Mouse (Mus musculus) MEL (cell line): ENCODE data around the gene Dcaf5. TPM values are rescaled to one million over a fixed set of nuclear protein-coding genes. Genes with fewer than 3 reads are reported as not detected.
A peak's percentile ranks its signal among the peaks of the same experiment; 100 is the strongest.

Source experiments
- DNase-seq: peaks from one replicate; pipeline ENCODE4 v3.0.0; 2011; ENCODE audit warnings: low read depth, low spot score
- H3K27ac ChIP-seq: 2 replicates; pipeline ENCODE4 v1.5.1; 2012; ENCODE audit warnings: low read depth, mild to moderate bottlenecking, control low read depth, low read length, moderate library complexity; ENCODE audit not compliant: control insufficient read depth
- H3K27me3 ChIP-seq, 2 experiments: fragments of 150-350 bp in 1 of 2; sonication (generic) in 1 of 2; 2 replicates each; pipeline ENCODE4 v1.6.1; 2012; ENCODE audit warnings: low read length in 2 of 2, mild to moderate bottlenecking in 2 of 2, improper control_type of control experiment in 1 of 2, moderate library complexity in 1 of 2; ENCODE audit not compliant: insufficient read depth in 2 of 2, control insufficient read depth in 1 of 2
- H3K36me3 ChIP-seq, 2 experiments: 2 replicates each; pipeline ENCODE4 v1.6.1; 2012 to 2014; ENCODE audit warnings: low read length in 2 of 2, improper control_type of control experiment in 1 of 2, inconsistent platforms in 1 of 2, mild to moderate bottlenecking in 1 of 2; ENCODE audit not compliant: insufficient read depth in 2 of 2, control insufficient read depth in 1 of 2
- H3K4me1 ChIP-seq, 2 experiments: fragments of 150-350 bp in 1 of 2; sonication (generic) in 1 of 2; 2 replicates each; pipeline ENCODE4 v1.6.1; 2012; ENCODE audit warnings: low read length in 2 of 2, improper control_type of control experiment in 1 of 2, mild to moderate bottlenecking in 1 of 2; ENCODE audit not compliant: insufficient read depth in 2 of 2, control insufficient read depth in 1 of 2
- H3K4me3 ChIP-seq, 2 experiments: fragments of 150-350 bp in 1 of 2; sonication (generic) in 1 of 2; 2 replicates each; pipeline ENCODE4 v1.5.1; 2012; ENCODE audit warnings: low read depth in 2 of 2, low read length in 2 of 2, mild to moderate bottlenecking in 2 of 2, moderate library complexity in 2 of 2, control low read depth in 1 of 2, improper control_type of control experiment in 1 of 2; ENCODE audit not compliant: control insufficient read depth in 1 of 2, insufficient read depth in 1 of 2
- H3K79me2 ChIP-seq: 2 replicates; pipeline ENCODE4 v1.6.1; 2012; ENCODE audit warnings: mild to moderate bottlenecking, low read length, moderate library complexity; ENCODE audit not compliant: control insufficient read depth, poor library complexity, insufficient read depth
- H3K9ac ChIP-seq: 2 replicates; pipeline ENCODE4 v1.6.1; 2012; ENCODE audit warnings: low read depth, mild to moderate bottlenecking, control low read depth, low read length, moderate library complexity; ENCODE audit not compliant: control insufficient read depth, poor library complexity, severe bottlenecking
- H3K9me3 ChIP-seq: fragments of 150-350 bp; sonication (generic); replicated peaks from 2 replicates; pipeline ENCODE4 v1.6.1; 2012; ENCODE audit warnings: mild to moderate bottlenecking, low read length, improper control_type of control experiment, moderate library complexity; ENCODE audit not compliant: insufficient read depth
- BHLHE40 ChIP-seq: IDR thresholded peaks from 2 replicates; pipeline ENCODE4 v1.6.1; 2012; ENCODE audit warnings: low read depth, mild to moderate bottlenecking, inconsistent platforms, low read length, improper control_type of control experiment, borderline replicate concordance
- CHD2 ChIP-seq: IDR thresholded peaks from 2 replicates; pipeline ENCODE4 v1.6.1; 2011; ENCODE audit warnings: low read length, improper control_type of control experiment
- CTCF ChIP-seq, 3 experiments: IDR thresholded peaks in 2 of 3; conservative IDR thresholded peaks in 1 of 3; 2 replicates each; pipeline ENCODE4 v1.5.1; 2011 to 2012; ENCODE audit warnings: low read length in 3 of 3, low read depth in 2 of 3, mild to moderate bottlenecking in 2 of 3, improper control_type of control experiment in 1 of 3, inconsistent platforms in 1 of 3, mixed read lengths in 1 of 3, moderate library complexity in 1 of 3; ENCODE audit not compliant: control insufficient read depth in 1 of 3, insufficient read depth in 1 of 3, poor library complexity in 1 of 3, severe bottlenecking in 1 of 3
- EP300 ChIP-seq, 2 experiments: IDR thresholded peaks; 2 replicates each; pipeline ENCODE4 v1.6.1; 2011; ENCODE audit warnings: improper control_type of control experiment in 2 of 2, low read length in 2 of 2, low read depth in 1 of 2, mild to moderate bottlenecking in 1 of 2
- ETS1 ChIP-seq: IDR thresholded peaks from 2 replicates; pipeline ENCODE4 v1.6.1; 2012; ENCODE audit warnings: low read depth, mild to moderate bottlenecking, inconsistent platforms, low read length, improper control_type of control experiment, moderate library complexity
- GABPA ChIP-seq: IDR thresholded peaks from 2 replicates; pipeline ENCODE4 v1.6.1; 2012; ENCODE audit warnings: low read depth, mild to moderate bottlenecking, inconsistent platforms, low read length, improper control_type of control experiment, moderate library complexity
- GATA1 ChIP-seq: IDR thresholded peaks from 2 replicates; pipeline ENCODE4 v1.6.1; 2011; ENCODE audit warnings: low read depth, low read length, improper control_type of control experiment
- HCFC1 ChIP-seq: IDR thresholded peaks from 2 replicates; pipeline ENCODE4 v1.6.1; 2012; ENCODE audit warnings: low read depth, mild to moderate bottlenecking, inconsistent platforms, low read length, improper control_type of control experiment, moderate library complexity
- JUND ChIP-seq: IDR thresholded peaks from 2 replicates; pipeline ENCODE4 v1.6.1; 2011; ENCODE audit warnings: low read depth, mild to moderate bottlenecking, improper control_type of control experiment, low read length
- MAFK ChIP-seq: IDR thresholded peaks from 2 replicates; pipeline ENCODE4 v1.6.1; 2011; ENCODE audit warnings: low read depth, mild to moderate bottlenecking, low read length, improper control_type of control experiment, borderline replicate concordance
- MAX ChIP-seq: IDR thresholded peaks from 2 replicates; pipeline ENCODE4 v1.6.1; 2011; ENCODE audit warnings: low read length, improper control_type of control experiment
- MEF2A ChIP-seq: IDR thresholded peaks from 2 replicates; pipeline ENCODE4 v1.6.1; 2014; ENCODE audit warnings: low read depth, mild to moderate bottlenecking, inconsistent platforms, low read length, improper control_type of control experiment; ENCODE audit not compliant: poor library complexity, insufficient replicate concordance, severe bottlenecking; ENCODE audit errors: extremely low read depth
- MXI1 ChIP-seq: IDR thresholded peaks from 2 replicates; pipeline ENCODE4 v1.6.1; 2011; ENCODE audit warnings: mild to moderate bottlenecking, low read depth, low read length, improper control_type of control experiment
- MYC ChIP-seq: IDR thresholded peaks from 2 replicates; pipeline ENCODE4 v1.6.1; 2011; ENCODE audit warnings: low read depth, mild to moderate bottlenecking, low read length, improper control_type of control experiment, moderate library complexity
- NELFE ChIP-seq: IDR thresholded peaks from 2 replicates; pipeline ENCODE4 v1.6.1; 2011; ENCODE audit warnings: low read depth, low read length, improper control_type of control experiment
- POLR2A ChIP-seq, 2 experiments: IDR thresholded peaks; 2 replicates each; pipeline ENCODE4 v1.6.1; 2011 to 2012; ENCODE audit warnings: low read length in 2 of 2, mild to moderate bottlenecking in 2 of 2, control low read depth in 1 of 2, improper control_type of control experiment in 1 of 2, low read depth in 1 of 2, moderate library complexity in 1 of 2; ENCODE audit not compliant: control insufficient read depth in 1 of 2, insufficient read depth in 1 of 2, poor library complexity in 1 of 2
- POLR2AphosphoS2 ChIP-seq: IDR thresholded peaks from 2 replicates; pipeline ENCODE4 v1.6.1; 2011; ENCODE audit warnings: low read length, improper control_type of control experiment
- RAD21 ChIP-seq: IDR thresholded peaks from 2 replicates; pipeline ENCODE4 v1.6.1; 2011; ENCODE audit warnings: mild to moderate bottlenecking, low read depth, low read length, improper control_type of control experiment
- RCOR1 ChIP-seq: IDR thresholded peaks from 2 replicates; pipeline ENCODE4 v1.6.1; 2012; ENCODE audit warnings: low read depth, mild to moderate bottlenecking, inconsistent platforms, low read length, improper control_type of control experiment
- SIN3A ChIP-seq: IDR thresholded peaks from 2 replicates; pipeline ENCODE4 v1.6.1; 2012; ENCODE audit warnings: low read length, improper control_type of control experiment, inconsistent platforms
- SMC3 ChIP-seq: IDR thresholded peaks from 2 replicates; pipeline ENCODE4 v1.6.1; 2011; ENCODE audit warnings: low read depth, low read length, improper control_type of control experiment
- TBP ChIP-seq: IDR thresholded peaks from 2 replicates; pipeline ENCODE4 v1.8.0; 2011; ENCODE audit warnings: low read depth, low read length, improper control_type of control experiment
- ZC3H11A ChIP-seq: IDR thresholded peaks from 2 replicates; pipeline ENCODE4 v1.6.1; 2012; ENCODE audit warnings: low read depth, mild to moderate bottlenecking, inconsistent platforms, low read length, improper control_type of control experiment
- ZNF384 ChIP-seq: IDR thresholded peaks from 2 replicates; pipeline ENCODE4 v1.6.1; 2012; ENCODE audit warnings: low read depth, mild to moderate bottlenecking, inconsistent platforms, low read length, improper control_type of control experiment
- polyA plus RNA-seq, 2 experiments: library from polyadenylated mRNA; stranded (reverse) in 1 of 2; unstranded in 1 of 2; fragments of >175 nt in 1 of 2; fragments of >200 nt in 1 of 2; gene quantifications; 2 replicates each; pipeline versions ENCODE4 v1.2.1 to v1.2.4; 2012; ENCODE audit warnings: low replicate concordance in 2 of 2, low read depth in 1 of 2; ENCODE audit not compliant: insufficient read length in 2 of 2, insufficient read depth in 1 of 2, missing spikeins in 1 of 2
- total RNA-seq: library from RNA; depleted of rRNA; stranded (reverse); fragments of 300-350 nt; gene quantifications from 2 replicates; pipeline ENCODE4 v1.2.3, GENCODE M21; 2012

Dcaf5 gene
- total and polyA plus RNA-seq, 3 experiments, result 8.1 to 15.6 TPM; not detected in 1

DNA sequence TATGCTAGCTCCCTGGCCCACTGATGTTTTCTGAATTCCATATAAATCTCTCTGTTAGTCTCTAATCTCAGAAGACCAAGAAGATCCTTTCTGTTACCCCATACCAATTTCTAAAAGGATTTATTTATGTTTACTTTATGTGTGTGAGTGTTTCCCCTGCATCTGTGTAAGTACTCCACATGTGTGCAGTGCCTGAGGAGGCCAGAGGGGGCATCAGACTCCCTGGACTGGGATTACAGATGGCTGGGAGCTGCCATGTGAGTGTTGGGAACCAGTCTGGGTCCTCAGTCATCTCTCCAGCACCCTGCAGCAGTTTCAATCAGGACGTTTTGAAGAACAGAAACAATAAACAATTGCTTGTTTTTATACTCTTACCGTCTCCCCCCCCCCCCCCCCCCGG lies 47.0 kb upstream of the Dcaf5 start:
- Histone ChIP-seq H3K36me3 (no peaks in the 10 kb centered on the region; a peak in 1 of 4 replicates), H3K9ac (no peak overlapping the region), H3K27me3 (no peaks in the 10 kb centered on the region), H3K4me1 (no peaks in the 10 kb centered on the region), H3K79me2 (no peaks in the 10 kb centered on the region), H3K4me3 (no peak overlapping the region), H3K27ac (no peak overlapping the region), H3K9me3 (no peaks in the 10 kb centered on the region)
- TF ChIP-seq MEF2A (no peak), CTCF (IDR thresholded peaks at IDR 0.05 in 2 of 3, conservative IDR thresholded peaks at IDR 0.05 in 1 of 3; ENCODE audit: control insufficient read depth in 1 of 3, insufficient read depth in 1 of 3, low read depth in 2 of 3, low read length in 3 of 3, poor library complexity in 1 of 3, severe bottlenecking in 1 of 3) (peak; percentile 8 to 22 (median 16); a peak in 3 of 6 replicates)
- no peak for DNase-seq

GRCm38 (mm10) chr12:80479986-80480385 lies 43.6 kb upstream of the Dcaf5 start:
- H3K36me3 ChIP-seq, result no peaks in the 10 kb centered on the region; a peak in 2 of 4 replicates
- H3K9ac ChIP-seq, result no peak overlapping the region
- no peaks in the 10 kb centered on the region for H3K79me2 ChIP-seq
- no peaks in the 10 kb centered on the region for H3K27me3 ChIP-seq
- no peak overlapping the region for H3K4me3 ChIP-seq
- TF ChIP-seq POLR2AphosphoS2 (no peak), SIN3A (no peak), NELFE (no peak), CTCF (IDR thresholded peaks at IDR 0.05 in 2 of 3, conservative IDR thresholded peaks at IDR 0.05 in 1 of 3; ENCODE audit: control insufficient read depth in 1 of 3, insufficient read depth in 1 of 3, low read depth in 2 of 3, low read length in 3 of 3, poor library complexity in 1 of 3, severe bottlenecking in 1 of 3) (no peak), MEF2A (no peak), ZC3H11A (no peak), POLR2A (IDR thresholded peaks at IDR 0.05; ENCODE audit: control insufficient read depth in 1 of 2, insufficient read depth in 1 of 2, low read depth in 1 of 2, low read length in 2 of 2, poor library complexity in 1 of 2) (no peak), HCFC1 (no peak), GATA1 (no peak), JUND (no peak), MAX (no peak), MYC (no peak), GABPA (no peak)
- TF ChIP-seq, all 39 proteins: peak for 0
- no peaks in the 10 kb centered on the region for H3K9me3 ChIP-seq
- DNase-seq, result no peak
- H3K27ac ChIP-seq, result no peak overlapping the region
- no peaks in the 10 kb centered on the region for H3K4me1 ChIP-seq

GRCm38 (mm10) chr12:80473731-80474130 lies 37.3 kb upstream of the Dcaf5 start:
- peaks cover 15 to 16% of the 10 kb centered on the region in 2 experiments for H3K4me1 ChIP-seq
- 0 out of 4 replicates have a peak overlapping the region, but pooled peaks of 1 of the 2 experiments have one; percentile 27 for H3K4me3 ChIP-seq
- peaks cover 3% of the 10 kb centered on the region; the same call in 1 of the 2 replicates for H3K79me2 ChIP-seq
- DNase-seq, result peak; percentile 70
- no peaks in the 10 kb centered on the region for H3K27me3 ChIP-seq
- H3K9ac ChIP-seq, result no peak overlapping the region
- peak overlapping the region; percentile 32; the same call in 1 of the 2 replicates for H3K27ac ChIP-seq
- no peaks in the 10 kb centered on the region for H3K9me3 ChIP-seq
- H3K36me3 ChIP-seq, result peaks cover 0 to 22% of the 10 kb centered on the region in 2 experiments; a peak in 3 of 4 replicates
- TF ChIP-seq RAD21, result no peak
- no peak for TF ChIP-seq SMC3
- peak; percentile 64 for TF ChIP-seq ZNF384
- no peak for TF ChIP-seq NELFE
- peak; percentile 62 for TF ChIP-seq SIN3A
- TF ChIP-seq EP300 (IDR thresholded peaks at IDR 0.05; ENCODE audit: low read depth in 1 of 2, low read length in 2 of 2), result peak; percentile 72 to 75; a peak in 3 of 4 replicates
- TF ChIP-seq RCOR1, result peak; percentile 58; the same call in 1 of the 2 replicates
- no peak for TF ChIP-seq ZC3H11A
- no peak for TF ChIP-seq POLR2A (IDR thresholded peaks at IDR 0.05; ENCODE audit: control insufficient read depth in 1 of 2, insufficient read depth in 1 of 2, low read depth in 1 of 2, low read length in 2 of 2, poor library complexity in 1 of 2)
- TF ChIP-seq CHD2, result no peak
- peak; percentile 82 for TF ChIP-seq GATA1
- TF ChIP-seq MXI1, result peak; percentile 20; the same call in 1 of the 2 replicates
- no peak for TF ChIP-seq BHLHE40
- TF ChIP-seq ETS1, result peak; percentile 98
- 0 out of 2 replicates have a peak, but pooled peaks have one; percentile 42 for TF ChIP-seq MAFK
- TF ChIP-seq MEF2A, result 0 out of 2 replicates have a peak, but pooled peaks have one; percentile 14
- TF ChIP-seq TBP, result no peak
